Mouse (Mus musculus) liver, postnatal 0 days (tissue): ENCODE measurements around the gene Siae.

ENCODE experiments used
- CTCF ChIP-seq: sonication (generic); IDR thresholded peaks from 2 replicates; pipeline ENCODE4 v1.5.1; 2016; ENCODE audit warnings: antibody characterized with exemption, low read depth
- EP300 ChIP-seq: IDR thresholded peaks from 2 replicates; pipeline ENCODE4 v1.6.1; 2016; ENCODE audit warnings: antibody characterized with exemption, low read depth, mild to moderate bottlenecking

- TF ChIP-seq CTCF (no peak), EP300 (no peak)
Measured at GRCm38 (mm10) chr9:37656439-37656881, 101.0 kb downstream of the Siae start.
